In the genomic region with DNA sequence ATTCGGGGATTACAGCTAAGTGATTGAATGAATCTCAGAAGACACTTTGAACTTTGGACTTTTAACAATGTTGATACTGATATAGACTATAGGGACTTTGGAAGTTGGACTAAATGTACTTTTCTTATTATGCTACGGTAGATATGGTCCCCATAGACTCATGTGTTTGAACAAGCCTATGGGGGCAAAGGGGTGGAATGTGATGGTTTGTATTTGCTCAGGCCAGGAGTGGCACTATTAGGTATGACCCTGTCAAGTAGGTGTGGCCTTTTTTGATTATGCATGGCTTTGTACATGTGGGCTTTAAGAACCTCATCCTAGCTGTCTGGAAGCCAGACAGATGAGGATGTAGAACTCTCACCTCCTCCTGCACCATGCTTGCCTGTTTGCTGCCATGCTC, we compare ENCODE assay signal across 30 mouse cellular contexts. TPM values are rescaled to one million over a fixed set of nuclear protein-coding genes. Genes with fewer than 3 reads are reported as not detected.
"Had no signal": no experiment of that assay in that cellular context is flagged by ENCODE, and none has a peak within 500 bp of the region (broad histone marks: within the 10 kb centered on the region; RNA-seq: fewer than 3 reads in every experiment).

No protein-coding gene starts in this region.

- ATAC-seq: hindbrain, postnatal 0 days had no signal

- H3K4me3 ChIP-seq: heart, embryonic 13.5 days; heart, embryonic 15.5 days; hindbrain, embryonic 13.5 days; hindbrain, embryonic 15.5 days; layer of hippocampus, adult 2 months; left cerebral cortex, adult 2 months; limb, embryonic 10.5 days; limb, embryonic 12.5 days; liver, embryonic 13.5 days had no signal

- H3K36me3 ChIP-seq: heart, embryonic 13.5 days; heart, embryonic 15.5 days; hindbrain, embryonic 13.5 days; hindbrain, embryonic 15.5 days; limb, embryonic 10.5 days; limb, embryonic 12.5 days; liver, embryonic 13.5 days had no signal

- H3K4me2 ChIP-seq: heart, embryonic 11.5 days; heart, embryonic 13.5 days; heart, embryonic 15.5 days; hindbrain, embryonic 13.5 days; hindbrain, embryonic 15.5 days; limb, embryonic 12.5 days; liver, embryonic 11.5 days; liver, embryonic 13.5 days had no signal

- H3K9ac ChIP-seq: heart, embryonic 13.5 days; heart, embryonic 15.5 days; hindbrain, embryonic 13.5 days; hindbrain, embryonic 15.5 days; limb, embryonic 12.5 days; liver, embryonic 13.5 days had no signal

- H3K4me1 ChIP-seq: heart, embryonic 13.5 days; heart, embryonic 15.5 days; hindbrain, embryonic 13.5 days; hindbrain, embryonic 15.5 days; limb, embryonic 10.5 days; limb, embryonic 12.5 days; liver, embryonic 13.5 days had no signal

- H3K27me3 ChIP-seq: heart, embryonic 13.5 days; heart, embryonic 15.5 days; hindbrain, embryonic 13.5 days; hindbrain, embryonic 15.5 days; limb, embryonic 12.5 days; liver, embryonic 13.5 days had no signal

- DNase-seq: gastrocnemius, postnatal 14 days; gastrocnemius, postnatal 36 days; heart, adult 18-20 months; heart, postnatal 14 days; heart, postnatal 36 days; kidney, adult 18-20 months; kidney, adult 8-10 months; kidney, postnatal 10 days; kidney, postnatal 25 days; kidney, postnatal 4 days; layer of hippocampus, postnatal 36 days; liver; liver, embryonic 13.5 days had no signal

- H3K9me3 ChIP-seq: heart, embryonic 13.5 days; heart, embryonic 15.5 days; hindbrain, embryonic 13.5 days; hindbrain, embryonic 15.5 days; limb, embryonic 10.5 days; limb, embryonic 12.5 days; liver, embryonic 13.5 days had no signal

- H3K27ac ChIP-seq: heart, embryonic 13.5 days; heart, embryonic 15.5 days; hindbrain, embryonic 13.5 days; hindbrain, embryonic 15.5 days; hindbrain, postnatal 0 days; layer of hippocampus, adult 2 months; left cerebral cortex, adult 2 months; limb, embryonic 10.5 days; limb, embryonic 12.5 days; liver, embryonic 13.5 days had no signal

RNA-seq across cellular contexts. Expression of a gene that starts 7.5 kb away (rescaled TPM):
- total RNA-seq: gastrocnemius, adult 18-20 months; gastrocnemius, adult 8-10 months; gastrocnemius, postnatal 14 days; gastrocnemius, postnatal 36 days; heart, adult 18-20 months; heart, adult 8-10 months; heart, postnatal 14 days; heart, postnatal 36 days; hematopoietic stem cell, adult 5-6 weeks; layer of hippocampus, postnatal 36 days; left cerebral cortex, adult 2 months; left cerebral cortex, postnatal 14 days; left cerebral cortex, postnatal 36 days had no signal
